Mouse (Mus musculus) gastrocnemius, postnatal 4 days (tissue): ENCODE measurements around the gene Gm9918. TPM values are rescaled to one million over a fixed set of nuclear protein-coding genes. Genes with fewer than 3 reads are reported as not detected.

Experiments
- DNase-seq, 2 experiments: peaks; one replicate each; pipeline ENCODE4 v3.0.0; 2021 to 2022; ENCODE audit warnings: low spot score in 2 of 2, mixed read lengths in 2 of 2
- total RNA-seq, 2 experiments: library from RNA; stranded (reverse); gene quantifications; 2 replicates each; pipeline ENCODE4 v1.2.3; 2021

The Gm9918 gene
- total RNA-seq, 2 experiments from 2014 or later = not detected

GRCm38 (mm10) chr15:102273982-102274716, 3.8 kb downstream of the Gm9918 start:
- DNase-seq = no peak

- no peak for DNase-seq
Observed at GRCm38 (mm10) chr15:102278726-102279091, 8.3 kb downstream of the Gm9918 start.

- DNase-seq = peak; percentile 86 to 92
Observed at GRCm38 (mm10) chr15:102279092-102279782, 8.9 kb downstream of the Gm9918 start, which contains the start of gene Mfsd5. Gene Mfsd5 (plus strand): TSS chr15:102279454.

GRCm38 (mm10) chr15:102279783-102280520, 9.6 kb downstream of the Gm9918 start:
- DNase-seq = no peak

- DNase-seq = no peak
Observed at GRCm38 (mm10) chr15:102280623-102281022, 10.3 kb downstream of the Gm9918 start.

GRCm38 (mm10) chr15:102282463-102283292, 12.3 kb downstream of the Gm9918 start:
- DNase-seq = no peak

GRCm38 (mm10) chr15:102283648-102284047, 13.3 kb downstream of the Gm9918 start:
- no peak for DNase-seq

- DNase-seq = no peak
Observed at GRCm38 (mm10) chr15:102287395-102287794, 17.0 kb downstream of the Gm9918 start.

- DNase-seq = peak; percentile 86 to 93
Observed at GRCm38 (mm10) chr15:102295633-102296367, 25.4 kb downstream of the Gm9918 start, which contains the start of gene Espl1. Gene Espl1 (plus strand): TSS chr15:102296266.

GRCm38 (mm10) chr15:102296368-102297006, 26.1 kb downstream of the Gm9918 start:
- no peak for DNase-seq

GRCm38 (mm10) chr15:102302542-102302941, 32.2 kb downstream of the Gm9918 start:
- DNase-seq = no peak

- DNase-seq = no peak
Observed at GRCm38 (mm10) chr15:102308717-102309116, 38.4 kb downstream of the Gm9918 start.

- DNase-seq = no peak
Observed at GRCm38 (mm10) chr15:102310074-102310845, 39.9 kb downstream of the Gm9918 start.

GRCm38 (mm10) chr15:102311489-102311888, 41.1 kb downstream of the Gm9918 start:
- no peak for DNase-seq

- DNase-seq = no peak
Observed at GRCm38 (mm10) chr15:102315292-102315691, 44.9 kb downstream of the Gm9918 start.

- DNase-seq = peak in 1 of 2 experiments; percentile 49
Observed at GRCm38 (mm10) chr15:102316263-102316662, 45.9 kb downstream of the Gm9918 start.
